Mouse (Mus musculus) thymus, postnatal 25 days (tissue): ENCODE measurements at regions not wholly inside any gene's neighbourhood (a gene's known extent, or its start where the extent isn't known, plus 50 kb on each side); places are given as distances from the start of the nearest gene placed in this dataset.

Experiments
- DNase-seq: peaks from one replicate; pipeline ENCODE4 v3.0.0; 2022

DNA sequence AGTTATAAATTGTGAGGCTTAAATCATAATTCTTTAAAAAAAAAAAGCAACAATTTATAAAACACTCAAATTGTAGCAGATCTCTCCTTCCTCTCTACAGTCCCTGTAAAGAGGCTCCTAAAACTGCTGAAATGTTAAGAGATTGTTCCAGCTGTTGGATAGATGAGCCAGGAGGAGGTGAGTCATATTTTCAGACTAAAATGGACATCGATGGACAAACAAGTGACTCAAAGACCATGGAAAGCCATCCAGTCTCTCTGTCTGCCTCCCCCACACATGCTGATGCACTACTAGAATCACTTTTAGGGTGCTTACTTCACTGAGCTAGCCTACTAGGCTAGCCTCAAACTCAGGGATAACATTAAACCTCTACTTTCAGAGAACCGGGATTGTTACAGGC, 561.5 kb downstream of the Tmem114 start:
- DNase-seq = no peak

DNA sequence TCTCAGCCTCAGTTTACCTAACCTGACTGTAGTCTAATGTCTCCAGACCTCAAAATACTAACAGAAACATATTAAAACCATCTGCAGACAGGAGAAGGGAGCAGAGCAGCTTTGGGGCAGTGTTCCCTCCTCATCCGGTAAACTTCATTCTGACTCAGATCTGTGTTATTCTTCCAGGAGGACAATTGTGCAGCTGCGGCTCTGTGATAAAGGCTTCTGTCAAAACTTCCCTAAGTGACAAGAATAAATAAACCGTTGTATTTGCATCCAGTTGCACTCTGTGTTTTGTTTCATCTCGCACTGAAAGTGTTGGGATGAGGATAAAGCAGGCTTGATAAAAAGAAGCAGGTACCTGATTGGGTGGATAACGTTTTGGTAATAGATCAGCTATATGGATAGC, 585.8 kb downstream of the Tmem114 start:
- no peak for DNase-seq

DNA sequence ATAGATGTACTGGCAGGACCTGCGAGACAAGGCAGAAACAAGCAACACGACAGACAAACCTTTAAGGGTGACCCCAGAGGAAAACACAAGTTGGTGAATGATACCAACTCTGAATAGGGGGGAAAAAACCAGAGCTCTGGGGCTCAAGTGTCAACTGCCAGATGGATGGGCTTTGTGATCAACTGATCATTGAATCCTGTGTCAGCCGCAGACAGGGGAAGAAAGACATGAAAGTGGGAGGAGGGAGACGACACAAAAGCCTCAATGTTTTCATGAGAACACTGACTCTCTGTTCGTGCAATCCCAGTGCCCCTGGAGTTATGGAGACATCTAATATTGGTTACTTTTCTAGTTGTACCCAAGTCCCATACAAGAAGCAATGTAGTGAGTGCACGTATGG, 593.8 kb downstream of the Tmem114 start:
- no peak for DNase-seq

DNA sequence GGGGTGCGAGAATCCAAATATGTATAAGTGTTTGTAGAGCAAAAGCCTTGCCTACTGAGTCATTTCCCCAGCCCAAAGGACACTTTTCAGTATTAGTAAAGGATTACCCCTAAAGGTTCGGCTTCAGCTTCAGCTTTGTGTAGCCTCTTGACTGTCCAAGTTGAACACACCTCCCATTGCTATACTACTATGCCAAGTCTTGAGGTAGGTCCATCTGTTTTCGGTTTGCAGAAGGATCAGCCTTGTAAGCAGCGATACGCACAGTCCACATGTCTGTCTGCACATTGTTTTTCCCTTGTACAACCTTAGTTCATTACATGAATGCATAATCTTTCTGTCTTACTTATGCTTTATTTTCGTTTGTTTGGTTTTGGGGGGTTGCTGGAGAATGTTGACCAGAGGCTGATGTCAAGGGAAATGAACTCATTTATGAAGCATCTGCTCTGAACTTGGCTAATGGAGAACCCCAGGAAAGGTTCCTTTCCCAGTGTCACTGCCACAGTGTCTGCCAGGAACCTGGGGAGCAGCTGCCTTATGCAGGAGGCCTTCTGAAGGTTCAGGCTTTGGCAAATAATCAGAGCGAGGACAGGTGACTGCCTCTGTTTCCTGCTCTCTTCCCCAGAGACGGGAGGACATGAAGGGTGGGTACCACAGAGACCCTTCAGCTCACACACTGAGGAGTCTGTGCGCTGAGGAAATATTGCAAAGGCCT, 594.8 kb downstream of the Tmem114 start:
- no peak for DNase-seq

DNA sequence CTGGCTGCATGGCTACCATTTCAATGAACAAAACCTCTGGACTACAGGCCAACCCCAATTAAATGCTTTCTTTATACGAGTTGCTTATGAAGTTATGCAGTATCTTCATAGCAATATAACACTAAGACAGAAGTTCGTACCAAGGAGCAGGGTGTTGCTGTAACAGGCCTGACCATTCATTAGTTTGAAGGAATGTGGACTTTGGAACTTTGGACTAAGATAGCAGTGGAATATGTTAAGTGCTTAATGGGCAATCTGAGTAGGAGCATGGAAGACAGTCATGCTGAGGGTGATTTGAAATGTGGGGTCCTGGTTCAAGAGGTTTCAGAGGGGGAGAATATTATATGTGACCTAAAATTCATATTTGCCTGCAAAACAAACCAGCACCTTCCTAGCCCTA, 623.8 kb downstream of the Tmem114 start:
- no peak for DNase-seq

DNA sequence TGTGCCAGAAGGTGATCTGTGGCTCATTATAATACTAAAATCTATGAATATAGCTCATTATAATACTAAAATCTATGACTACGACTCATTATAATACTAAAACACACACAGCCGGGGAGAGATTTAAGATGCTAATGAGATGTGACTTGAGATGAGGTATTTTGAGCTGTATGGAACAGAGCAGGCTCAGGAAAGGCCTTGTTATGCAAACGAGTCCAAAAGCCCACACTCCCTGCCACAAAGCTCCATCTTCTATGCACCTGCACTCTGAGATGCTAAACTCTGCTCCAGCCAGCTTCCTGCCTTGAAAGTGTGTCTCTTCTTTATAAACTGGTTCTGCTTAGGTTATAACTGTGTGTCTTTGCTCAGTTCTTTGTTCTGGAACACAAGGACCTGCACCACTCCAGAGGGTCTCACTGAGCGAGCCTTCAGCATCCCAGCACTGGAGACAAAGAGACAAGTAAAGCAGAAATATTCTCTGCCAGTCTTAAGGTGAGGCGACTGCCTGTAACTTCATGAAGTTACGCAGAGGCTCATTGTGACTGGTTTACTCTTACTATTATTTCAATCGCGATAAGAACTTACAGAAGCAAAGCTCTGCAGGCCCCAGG, 627.7 kb downstream of the Tmem114 start:
- DNase-seq = peak; percentile 47

DNA sequence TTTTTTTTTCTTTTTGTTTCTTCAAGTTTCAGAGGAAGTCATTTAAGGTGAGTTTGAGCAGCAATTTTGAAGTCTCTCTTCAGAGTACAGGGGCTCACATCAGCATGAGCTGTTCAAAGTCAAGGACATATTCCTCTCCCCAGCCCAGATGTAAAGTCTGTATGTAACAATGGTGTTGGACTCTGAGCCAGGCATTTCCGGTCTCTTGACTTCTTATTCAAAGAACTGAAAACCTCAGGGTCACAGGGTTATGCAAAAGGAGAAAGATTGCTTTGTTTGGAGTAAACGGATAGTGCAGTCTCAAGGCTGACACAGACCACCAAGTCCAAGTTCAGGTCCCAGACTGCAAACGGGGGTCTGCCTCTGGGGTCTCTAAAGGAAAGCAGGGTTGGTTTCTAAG, 629.4 kb downstream of the Tmem114 start:
- no peak for DNase-seq

DNA sequence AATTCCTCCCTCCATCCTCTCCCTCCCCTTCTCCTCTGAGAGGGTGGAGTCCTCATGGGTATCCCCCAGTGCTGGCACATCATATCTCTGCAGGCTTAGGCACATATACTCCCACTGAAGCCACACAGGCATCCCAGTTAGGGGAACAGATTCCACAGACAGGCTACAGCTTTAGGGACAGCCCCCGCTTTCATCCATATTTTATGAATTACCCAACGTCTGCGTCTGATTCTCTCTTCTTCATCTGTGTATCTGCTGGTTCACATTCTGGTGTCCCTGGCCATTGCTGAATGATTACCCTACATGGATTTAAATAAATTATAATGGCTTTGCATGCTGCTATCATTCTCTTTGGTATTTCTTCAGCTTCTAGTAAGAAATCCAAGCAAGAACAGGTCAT, 632.4 kb downstream of the Tmem114 start:
- no peak for DNase-seq

DNA sequence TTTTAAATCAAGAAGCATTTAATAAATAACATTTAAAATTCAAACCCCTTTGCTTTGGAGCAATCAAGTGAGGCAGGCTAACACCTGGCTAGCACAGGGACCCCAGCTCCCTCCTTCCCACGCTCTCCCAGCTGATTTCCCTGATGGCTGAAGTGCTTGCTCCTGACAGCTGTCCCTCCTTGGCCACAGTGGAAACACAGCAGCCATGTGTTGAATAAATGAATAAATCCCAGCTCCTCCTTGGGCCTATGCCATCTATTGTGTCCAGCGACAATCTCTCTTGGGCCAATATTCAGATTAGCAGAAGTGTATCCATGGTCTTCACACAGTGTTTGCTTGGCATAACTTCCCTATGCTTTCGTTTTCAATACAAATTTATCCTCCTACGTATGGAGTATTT, 634.7 kb downstream of the Tmem114 start:
- DNase-seq = no peak

DNA sequence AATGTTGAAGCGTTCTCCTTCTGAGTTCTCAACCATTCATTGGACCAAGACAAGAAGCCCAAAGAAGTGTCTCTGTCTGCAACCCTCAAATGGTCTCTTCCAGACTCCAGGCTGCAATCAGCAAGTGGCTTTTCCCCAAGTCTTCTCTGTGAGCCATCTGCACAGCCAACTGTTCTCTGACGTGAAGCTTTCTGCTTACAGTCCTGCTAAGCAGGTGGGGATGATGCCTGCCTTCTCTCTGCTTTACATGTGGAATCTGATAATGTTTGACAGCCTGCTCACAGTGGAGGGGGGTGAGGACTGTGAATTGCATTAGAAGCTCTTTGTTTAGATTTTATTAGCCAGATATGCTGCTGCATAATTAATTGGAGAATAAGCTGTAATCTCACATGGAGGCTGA, 636.7 kb downstream of the Tmem114 start:
- no peak for DNase-seq

DNA sequence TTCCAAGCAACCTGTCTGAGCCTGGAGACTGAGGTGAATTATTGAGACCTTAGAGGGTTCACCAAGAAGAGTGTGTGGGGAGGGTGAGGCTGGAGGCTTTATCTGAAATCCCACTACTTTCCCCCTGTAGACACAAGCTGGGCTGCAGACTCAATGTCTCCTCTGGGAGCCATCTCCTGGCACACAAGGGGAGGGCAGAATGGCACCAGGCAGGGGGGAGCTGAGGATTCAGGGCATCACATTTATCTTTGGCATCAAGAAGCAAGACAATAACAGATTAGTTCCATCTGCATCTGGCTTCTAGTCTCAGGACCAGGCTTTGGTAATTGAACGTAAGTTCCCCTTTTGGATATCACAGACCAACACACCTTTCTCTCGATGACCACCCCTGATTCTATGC, 643.4 kb downstream of the Tmem114 start:
- no peak for DNase-seq

DNA sequence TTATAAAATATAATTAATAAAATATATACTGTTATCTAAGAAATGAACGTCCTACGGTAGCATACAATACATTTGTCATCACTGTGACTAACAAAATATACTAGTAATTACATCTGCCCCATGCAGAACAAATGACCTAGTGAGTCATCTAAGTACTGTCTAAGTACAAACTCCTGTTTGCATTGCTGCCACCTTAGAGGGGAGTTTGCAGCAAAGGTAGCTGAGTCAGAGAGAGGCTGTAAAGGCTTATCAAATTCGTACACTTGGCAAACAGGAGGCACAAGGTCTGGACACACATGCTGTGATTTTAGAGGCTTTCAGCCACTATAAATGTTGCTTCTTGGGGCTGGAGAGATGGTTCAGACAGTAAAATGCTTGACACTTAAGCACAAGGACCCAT, 649.3 kb downstream of the Tmem114 start:
- no peak for DNase-seq

DNA sequence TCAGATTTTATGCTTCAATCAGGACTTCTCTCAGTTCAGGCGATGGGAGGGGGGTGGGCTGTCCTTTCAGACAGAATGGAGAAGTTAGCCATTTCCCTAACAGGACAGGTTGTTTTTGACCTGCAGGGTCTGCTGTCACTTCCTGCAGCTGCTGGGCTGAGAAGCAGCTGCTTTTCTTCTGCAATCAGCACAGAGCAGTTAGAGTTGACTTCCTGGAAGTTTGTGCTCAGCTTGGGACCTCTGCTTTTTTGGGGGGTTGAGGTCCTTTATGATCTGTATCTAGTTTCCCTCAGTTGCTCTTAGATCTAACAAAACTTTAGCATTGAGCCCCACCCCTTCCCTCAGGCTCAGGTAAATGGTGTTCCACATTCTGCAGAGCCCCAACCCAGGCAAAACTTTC, 656.5 kb downstream of the Tmem114 start:
- DNase-seq = peak; percentile 54

DNA sequence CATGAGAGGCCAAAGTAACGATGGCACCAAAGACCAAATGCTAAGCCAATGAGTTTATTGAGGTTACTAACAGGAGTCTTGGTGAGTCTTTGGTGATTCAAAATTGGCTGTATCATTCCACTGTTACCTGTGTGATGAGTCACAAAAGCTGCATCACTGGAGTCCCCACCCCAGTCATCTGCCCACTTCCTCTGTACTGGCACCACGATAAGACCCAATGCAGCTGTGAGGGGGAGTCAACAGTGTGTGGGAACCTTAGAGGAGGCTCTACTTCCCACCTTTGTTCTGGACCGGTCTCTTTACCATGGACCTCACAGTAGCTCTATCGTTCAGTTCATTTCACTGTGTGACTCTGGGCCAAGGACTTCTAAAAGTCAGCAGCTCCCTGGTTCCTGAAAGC, 657.2 kb downstream of the Tmem114 start:
- peak; percentile 54 for DNase-seq

DNA sequence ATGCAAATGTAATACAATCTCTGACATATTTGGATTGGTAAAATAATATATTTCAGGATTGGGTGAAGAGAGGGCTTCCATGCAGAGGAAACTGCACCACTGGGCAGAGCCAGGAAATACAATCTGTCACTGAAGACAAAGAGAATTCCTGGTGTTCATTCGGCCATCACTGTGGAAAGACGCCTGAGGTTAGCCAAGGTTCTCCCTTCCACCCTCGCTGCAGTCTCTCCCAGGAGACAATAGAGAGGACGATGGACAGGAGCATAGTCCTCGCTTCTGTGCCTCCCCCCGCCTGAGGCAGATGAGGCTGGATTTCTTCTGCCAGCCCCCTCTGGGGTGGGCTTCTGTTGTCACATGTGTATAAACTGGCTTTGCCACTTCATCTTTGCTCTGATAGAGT, 660.6 kb downstream of the Tmem114 start:
- no peak for DNase-seq

DNA sequence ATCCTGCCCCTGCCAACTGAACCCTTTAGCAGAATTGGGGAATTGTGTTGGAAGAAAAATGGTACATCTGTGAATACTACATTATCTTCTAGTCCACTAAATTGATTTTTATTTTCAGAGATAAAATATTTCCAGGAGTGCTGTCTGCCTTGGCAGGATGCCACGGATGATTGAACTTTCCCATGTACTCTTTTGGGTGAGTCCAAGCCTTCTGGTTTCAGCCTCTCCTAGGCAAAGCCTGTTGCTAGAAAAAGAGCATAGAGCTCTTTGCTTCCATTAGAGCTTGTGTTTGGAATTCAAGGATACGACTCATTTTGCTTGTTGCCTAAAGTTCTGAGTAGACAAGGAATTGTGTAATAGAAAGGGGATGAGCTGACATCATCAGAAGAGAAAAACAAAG, 696.8 kb downstream of the Tmem114 start:
- no peak for DNase-seq

DNA sequence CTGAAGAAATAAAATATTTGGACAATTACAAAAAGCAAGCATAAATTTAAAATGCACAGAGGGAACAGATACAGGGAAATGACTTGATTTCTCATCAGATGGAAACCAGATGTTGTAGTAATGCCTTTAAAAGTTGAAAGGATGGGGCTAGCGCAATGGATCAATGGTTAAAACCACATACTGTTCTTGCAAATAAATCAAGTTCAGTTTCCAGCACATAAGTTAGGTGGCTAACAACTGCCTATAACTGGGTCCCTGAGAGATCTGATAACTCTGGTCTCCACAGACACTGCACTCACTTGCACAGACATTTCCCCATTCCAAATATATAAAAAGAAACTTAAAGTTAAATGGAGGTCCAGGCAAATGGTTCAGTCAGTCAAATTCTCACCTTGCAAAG, 699.7 kb downstream of the Tmem114 start:
- no peak for DNase-seq

DNA sequence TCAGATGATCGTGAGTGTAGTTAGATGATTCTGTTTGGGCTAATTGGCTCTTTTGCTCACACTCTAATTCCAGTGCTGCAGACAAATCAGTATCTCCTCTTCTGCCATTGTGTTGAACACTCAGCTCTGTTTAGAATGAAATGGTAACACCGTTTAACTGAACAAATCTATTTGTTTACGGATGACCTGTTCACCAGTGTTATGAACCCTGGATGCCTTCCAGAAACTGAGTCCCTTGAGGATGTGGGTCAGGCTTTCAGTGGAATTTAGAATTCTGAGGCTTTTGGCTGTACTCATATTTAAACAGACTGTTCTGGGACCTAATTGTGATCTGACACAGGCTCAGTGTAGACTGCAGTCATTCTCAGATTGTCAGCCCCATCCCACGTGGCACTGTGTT, 723.5 kb downstream of the Tmem114 start:
- no peak for DNase-seq

DNA sequence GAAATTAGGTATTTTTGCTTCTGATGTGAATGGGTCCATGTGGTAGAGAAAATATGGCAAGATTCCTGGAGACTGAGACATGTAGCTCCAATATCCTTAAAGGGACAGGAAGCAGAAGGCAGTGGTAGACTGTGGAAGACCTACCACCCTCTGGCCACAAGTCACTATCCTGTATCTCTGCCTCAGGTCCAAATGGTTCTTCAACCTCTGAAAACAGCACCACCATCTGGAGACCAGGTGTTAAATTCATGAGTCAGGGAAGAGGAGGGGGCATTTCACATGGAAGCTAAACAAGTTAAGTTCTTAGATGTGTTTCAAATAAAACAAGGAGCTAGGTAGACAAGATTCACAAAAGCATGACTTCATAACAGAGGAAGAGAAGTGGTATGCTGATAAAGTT, 739.5 kb downstream of the Tmem114 start:
- DNase-seq = no peak

DNA sequence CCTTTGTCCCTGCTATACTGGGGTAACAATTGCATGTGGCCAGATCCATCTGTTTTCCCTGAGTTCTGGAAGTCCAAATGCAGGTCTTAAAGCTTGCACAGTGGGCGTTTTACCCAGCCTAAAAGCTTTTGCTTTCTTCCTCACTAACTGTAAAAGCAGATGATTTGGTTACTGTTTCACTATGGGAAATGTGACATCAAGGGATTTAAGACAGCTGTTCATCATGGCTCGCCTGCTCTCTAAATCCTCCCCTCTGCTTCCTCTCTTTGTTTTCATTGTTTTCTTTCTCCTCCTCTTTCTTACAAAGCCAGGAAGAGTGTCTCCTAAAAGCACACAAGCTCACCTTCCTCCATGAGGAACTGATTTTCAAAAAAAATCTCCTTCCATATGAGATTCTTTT, 758.8 kb downstream of the Tmem114 start:
- peak; percentile 3 for DNase-seq

DNA sequence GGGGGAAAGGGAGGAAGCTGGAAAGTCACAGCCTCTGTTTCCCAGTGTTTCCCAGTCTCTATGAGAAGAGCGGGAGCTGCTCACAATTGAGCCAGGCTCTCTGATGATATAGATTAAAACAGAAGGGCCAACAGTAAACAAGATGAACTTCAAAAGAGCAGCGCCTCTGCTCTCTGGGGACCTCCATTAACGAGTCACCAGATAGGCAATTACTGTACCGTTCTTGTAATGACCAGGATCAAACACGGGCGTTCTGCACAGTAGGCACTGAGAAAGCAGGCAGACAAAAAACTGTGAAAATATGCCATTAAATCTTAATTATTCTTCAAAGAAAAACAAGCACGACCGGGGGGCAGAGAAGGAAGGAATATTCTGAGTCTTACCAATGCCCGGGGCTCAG, 766.8 kb downstream of the Tmem114 start:
- DNase-seq = no peak

DNA sequence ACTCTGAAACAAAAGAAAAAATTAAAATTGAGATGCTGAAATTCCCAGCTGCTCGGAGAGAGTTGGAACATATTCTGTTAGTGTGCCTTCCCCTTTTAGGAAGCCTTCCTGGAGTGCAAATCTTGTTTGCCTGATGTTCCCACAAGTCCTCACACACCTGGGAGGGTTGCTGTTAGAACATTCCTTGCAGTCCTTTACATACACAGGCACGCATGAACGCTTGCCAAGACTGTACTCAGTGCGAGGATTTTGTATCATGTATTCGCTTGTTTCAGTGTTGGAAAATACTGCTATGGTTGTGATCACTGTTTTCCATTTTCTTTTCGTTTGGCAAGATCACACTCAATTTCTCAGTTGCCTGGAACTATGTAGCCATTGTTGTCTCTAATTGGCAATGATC, 770.5 kb downstream of the Tmem114 start:
- DNase-seq = no peak

DNA sequence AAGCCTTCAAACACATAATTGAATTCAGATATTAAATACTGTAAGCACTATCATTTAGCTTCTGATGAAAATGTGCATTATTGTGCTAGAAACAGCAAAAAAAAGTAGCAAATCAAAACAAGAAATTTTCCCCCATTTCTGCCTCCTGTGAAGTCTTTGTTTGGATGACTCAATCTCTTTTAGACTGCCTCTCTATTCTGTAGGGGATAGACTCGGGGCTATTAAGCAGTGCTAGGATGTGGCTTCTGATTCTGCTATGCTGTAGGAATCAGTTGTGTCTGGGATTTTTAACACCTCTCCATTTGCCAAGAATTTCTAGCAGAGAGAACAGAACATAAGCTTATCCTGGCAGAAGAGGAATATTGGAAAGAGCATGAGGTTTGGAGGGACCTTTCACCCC, 775.2 kb downstream of the Tmem114 start:
- no peak for DNase-seq

DNA sequence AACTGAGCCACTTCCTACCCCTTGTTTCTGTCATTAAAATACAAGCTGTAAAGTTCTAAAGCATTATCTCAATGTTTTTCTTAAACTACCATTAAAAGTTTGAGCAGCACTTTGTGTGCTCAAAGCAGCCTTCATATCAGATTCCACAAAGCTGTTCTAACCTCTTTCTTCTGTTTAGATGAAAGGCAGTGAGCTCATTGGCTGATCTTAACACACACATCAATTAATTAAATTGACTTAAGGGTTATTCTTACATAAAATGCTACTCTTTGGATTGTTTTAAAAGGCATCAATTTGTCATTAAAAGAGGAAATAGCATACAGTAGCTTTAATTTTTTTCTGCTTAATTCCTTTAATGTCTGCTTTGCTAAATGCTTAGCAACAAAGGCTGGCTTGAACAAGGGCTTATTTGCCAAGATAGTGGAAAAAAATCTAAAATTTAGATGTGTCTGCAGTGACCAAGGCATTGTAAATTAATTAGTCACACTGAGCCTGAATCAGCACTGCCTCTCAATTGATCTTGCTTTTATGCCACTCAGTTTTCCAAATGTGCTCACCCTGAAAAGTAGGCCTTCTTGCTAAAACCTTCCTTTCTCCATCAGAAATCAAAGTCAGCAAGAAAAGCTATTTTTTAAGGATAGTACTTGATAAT, 777.5 kb downstream of the Tmem114 start:
- DNase-seq = no peak

DNA sequence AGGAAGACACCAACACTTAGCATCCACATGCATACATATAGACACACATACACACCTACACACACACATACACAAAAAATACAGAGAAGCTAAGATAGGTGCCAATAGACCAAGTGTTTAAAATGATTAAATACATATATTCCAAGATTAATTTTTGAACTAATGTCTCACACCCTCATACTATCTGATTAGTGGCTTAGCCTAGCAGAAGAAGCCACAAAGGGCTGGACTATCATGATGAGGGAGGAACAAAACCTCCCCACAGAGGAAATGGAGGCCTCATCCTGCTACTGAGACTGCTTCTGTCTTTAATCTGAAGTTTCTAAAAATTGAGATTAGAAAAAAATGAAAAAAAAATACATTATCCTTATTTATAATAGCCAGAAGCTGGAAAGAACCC, 780.6 kb downstream of the Tmem114 start:
- DNase-seq = no peak
